Mouse (Mus musculus): Measurements from ENCODE around the gene Arfgap3. TPM values are rescaled to one million over a fixed set of nuclear protein-coding genes. Genes with fewer than 3 reads are reported as not detected.

Gene Arfgap3
- polyA plus RNA-seq, 1 experiment = 139 TPM

DNA sequence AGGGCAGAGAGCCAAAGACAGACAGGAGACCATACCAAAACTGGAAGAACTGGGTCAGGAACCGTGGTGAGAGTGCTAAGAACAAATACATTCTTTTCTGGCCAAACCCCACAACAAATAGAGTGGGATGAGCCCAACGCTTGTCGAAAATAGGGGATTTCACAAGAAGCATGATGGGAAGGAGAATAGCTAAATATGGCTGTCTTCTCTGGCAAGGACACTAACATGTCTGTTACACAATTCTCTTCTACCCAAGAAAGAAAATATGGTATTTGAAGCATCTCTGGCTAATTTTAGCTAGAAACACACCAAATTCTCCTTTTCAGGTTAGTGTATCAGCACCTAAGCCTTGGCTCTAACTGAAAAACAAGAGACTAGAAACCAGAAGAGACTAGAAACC is 10.1 kb upstream of the Arfgap3 start:
- Histone ChIP-seq H3K4me3 (ENCODE audit: control insufficient read depth, low read depth, low read length) (no peak overlapping the region), H3K36me3 (ENCODE audit: control insufficient read depth, insufficient read depth, low read length) (peaks cover 6% of the 10 kb centered on the region), H3K27ac (ENCODE audit: control insufficient read depth, insufficient read depth, low read depth, low read length) (no peak overlapping the region), H3K27me3 (ENCODE audit: control insufficient read depth, insufficient read depth, low read length) (no peaks in the 10 kb centered on the region), H3K4me1 (ENCODE audit: control insufficient read depth, insufficient read depth, low read length) (no peaks in the 10 kb centered on the region)
- TF ChIP-seq CTCF (IDR thresholded peaks at IDR 0.05; ENCODE audit: control insufficient read depth, insufficient read depth, insufficient replicate concordance, low read depth, low read length) = no peak
- TF ChIP-seq POLR2A (IDR thresholded peaks at IDR 0.05; ENCODE audit: control insufficient read depth, low read depth, low read length) = no peak

DNA sequence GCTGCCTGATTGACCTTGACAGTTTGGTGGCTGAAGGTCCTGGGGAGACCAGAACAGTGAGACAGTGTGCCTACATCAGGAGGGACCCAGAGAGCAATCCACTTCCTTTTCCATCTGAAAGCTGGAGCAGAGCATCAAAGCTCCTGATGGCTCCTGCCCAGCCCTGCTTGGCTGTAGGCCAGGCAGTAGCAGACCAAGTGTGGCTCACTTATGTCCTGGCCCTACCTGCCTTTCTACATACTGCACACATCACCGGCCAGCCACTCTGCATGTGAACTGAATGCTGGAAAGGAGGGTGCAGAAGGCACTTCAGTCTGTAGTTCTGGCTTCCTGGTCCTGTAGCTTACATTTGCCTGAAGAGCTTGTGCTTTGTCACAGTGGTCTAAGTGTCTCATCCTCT is 8.4 kb upstream of the Arfgap3 start:
- Histone ChIP-seq H3K36me3 (ENCODE audit: control insufficient read depth, insufficient read depth, low read length) (peaks cover 6% of the 10 kb centered on the region), H3K27me3 (ENCODE audit: control insufficient read depth, insufficient read depth, low read length) (no peaks in the 10 kb centered on the region), H3K4me1 (ENCODE audit: control insufficient read depth, insufficient read depth, low read length) (no peaks in the 10 kb centered on the region), H3K4me3 (ENCODE audit: control insufficient read depth, low read depth, low read length) (no peak overlapping the region), H3K27ac (ENCODE audit: control insufficient read depth, insufficient read depth, low read depth, low read length) (no peak overlapping the region)
- TF ChIP-seq CTCF (IDR thresholded peaks at IDR 0.05; ENCODE audit: control insufficient read depth, insufficient read depth, insufficient replicate concordance, low read depth, low read length) (no peak), POLR2A (IDR thresholded peaks at IDR 0.05; ENCODE audit: control insufficient read depth, low read depth, low read length) (no peak)

GRCm38 (mm10) chr15:83351546-83351945 is 1.5 kb upstream of the Arfgap3 start:
- peaks cover 8% of the 10 kb centered on the region for H3K4me1 ChIP-seq (ENCODE audit: control insufficient read depth, insufficient read depth, low read length)
- no peaks in the 10 kb centered on the region for H3K27me3 ChIP-seq (ENCODE audit: control insufficient read depth, insufficient read depth, low read length)
- no peak for TF ChIP-seq CTCF (IDR thresholded peaks at IDR 0.05; ENCODE audit: control insufficient read depth, insufficient read depth, insufficient replicate concordance, low read depth, low read length)
- no peak for TF ChIP-seq POLR2A (IDR thresholded peaks at IDR 0.05; ENCODE audit: control insufficient read depth, low read depth, low read length)
- no peak overlapping the region for H3K27ac ChIP-seq (ENCODE audit: control insufficient read depth, insufficient read depth, low read depth, low read length)
- no peak overlapping the region for H3K4me3 ChIP-seq (ENCODE audit: control insufficient read depth, low read depth, low read length)
- H3K36me3 ChIP-seq (ENCODE audit: control insufficient read depth, insufficient read depth, low read length) = peaks cover 4% of the 10 kb centered on the region

DNA sequence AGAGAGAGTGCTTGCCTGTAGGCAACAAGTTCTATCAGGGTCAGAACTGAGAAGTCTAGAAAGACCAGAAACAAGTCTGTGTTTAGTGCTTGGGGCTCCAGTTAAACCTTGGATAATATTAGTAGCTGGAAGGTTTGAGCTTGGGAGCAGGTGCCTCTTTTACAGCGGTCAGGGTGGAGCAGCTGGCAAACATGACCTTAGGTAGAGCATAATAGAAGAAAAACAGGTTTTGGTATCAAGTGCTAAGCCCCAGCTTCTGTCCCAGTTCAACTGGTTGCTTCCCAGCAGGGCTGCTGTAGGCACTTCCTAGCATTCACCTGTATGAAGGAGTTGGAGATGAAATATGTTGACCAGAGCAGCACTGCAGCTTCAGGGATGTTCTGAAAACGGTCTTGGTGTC is 812 bp upstream of the Arfgap3 start:
- peaks cover 8% of the 10 kb centered on the region for H3K4me1 ChIP-seq (ENCODE audit: control insufficient read depth, insufficient read depth, low read length)
- H3K27ac ChIP-seq (ENCODE audit: control insufficient read depth, insufficient read depth, low read depth, low read length) = no peak overlapping the region; the same call in 1 of the 2 replicates
- H3K27me3 ChIP-seq (ENCODE audit: control insufficient read depth, insufficient read depth, low read length) = no peaks in the 10 kb centered on the region
- no peak for TF ChIP-seq CTCF (IDR thresholded peaks at IDR 0.05; ENCODE audit: control insufficient read depth, insufficient read depth, insufficient replicate concordance, low read depth, low read length)
- no peak for TF ChIP-seq POLR2A (IDR thresholded peaks at IDR 0.05; ENCODE audit: control insufficient read depth, low read depth, low read length)
- H3K4me3 ChIP-seq (ENCODE audit: control insufficient read depth, low read depth, low read length) = peak overlapping the region; percentile 91
- H3K36me3 ChIP-seq (ENCODE audit: control insufficient read depth, insufficient read depth, low read length) = peaks cover 4% of the 10 kb centered on the region

GRCm38 (mm10) chr15:83349225-83349953 is 658 bp downstream of the Arfgap3 start:
- H3K4me3 ChIP-seq (ENCODE audit: control insufficient read depth, low read depth, low read length) = peak overlapping the region; percentile 91
- peaks cover 11% of the 10 kb centered on the region for H3K4me1 ChIP-seq (ENCODE audit: control insufficient read depth, insufficient read depth, low read length)
- H3K27me3 ChIP-seq (ENCODE audit: control insufficient read depth, insufficient read depth, low read length) = no peaks in the 10 kb centered on the region
- peaks cover 2% of the 10 kb centered on the region for H3K36me3 ChIP-seq (ENCODE audit: control insufficient read depth, insufficient read depth, low read length)
- TF ChIP-seq POLR2A (IDR thresholded peaks at IDR 0.05; ENCODE audit: control insufficient read depth, low read depth, low read length) (no peak), CTCF (IDR thresholded peaks at IDR 0.05; ENCODE audit: control insufficient read depth, insufficient read depth, insufficient replicate concordance, low read depth, low read length) (no peak)
- peak overlapping the region; percentile 86 for H3K27ac ChIP-seq (ENCODE audit: control insufficient read depth, insufficient read depth, low read depth, low read length)

DNA sequence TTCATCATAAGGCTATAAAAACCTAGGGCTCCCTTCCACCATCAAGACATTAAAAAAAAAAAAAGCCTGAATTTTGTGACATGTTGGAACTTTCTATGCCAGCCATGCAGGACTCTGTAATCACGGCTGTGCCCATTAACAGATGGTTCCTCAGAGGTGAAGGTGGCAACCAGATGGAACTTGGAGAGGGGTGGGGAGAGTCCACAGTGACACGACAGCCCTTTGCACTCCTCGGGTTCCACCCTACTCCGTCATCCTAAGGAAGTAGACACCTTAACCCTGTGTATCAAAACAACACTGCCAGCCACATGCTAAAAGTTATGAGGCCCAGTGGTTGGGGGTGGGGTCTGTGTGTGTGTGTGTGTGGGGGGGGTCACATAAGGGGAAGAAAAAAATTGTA is 1.3 kb downstream of the Arfgap3 start:
- TF ChIP-seq CTCF (IDR thresholded peaks at IDR 0.05; ENCODE audit: control insufficient read depth, insufficient read depth, insufficient replicate concordance, low read depth, low read length) = no peak
- no peak for TF ChIP-seq POLR2A (IDR thresholded peaks at IDR 0.05; ENCODE audit: control insufficient read depth, low read depth, low read length)
- Histone ChIP-seq H3K27ac (ENCODE audit: control insufficient read depth, insufficient read depth, low read depth, low read length) (no peak overlapping the region; the same call in 1 of the 2 replicates), H3K36me3 (ENCODE audit: control insufficient read depth, insufficient read depth, low read length) (peaks cover 2% of the 10 kb centered on the region), H3K27me3 (ENCODE audit: control insufficient read depth, insufficient read depth, low read length) (no peaks in the 10 kb centered on the region), H3K4me3 (ENCODE audit: control insufficient read depth, low read depth, low read length) (peak overlapping the region; percentile 91), H3K4me1 (ENCODE audit: control insufficient read depth, insufficient read depth, low read length) (peaks cover 11% of the 10 kb centered on the region)

GRCm38 (mm10) chr15:83345898-83346529 is 4.0 kb downstream of the Arfgap3 start:
- Histone ChIP-seq H3K4me3 (ENCODE audit: control insufficient read depth, low read depth, low read length) (no peak overlapping the region), H3K27ac (ENCODE audit: control insufficient read depth, insufficient read depth, low read depth, low read length) (no peak overlapping the region), H3K4me1 (ENCODE audit: control insufficient read depth, insufficient read depth, low read length) (peaks cover 11% of the 10 kb centered on the region), H3K27me3 (ENCODE audit: control insufficient read depth, insufficient read depth, low read length) (no peaks in the 10 kb centered on the region), H3K36me3 (ENCODE audit: control insufficient read depth, insufficient read depth, low read length) (peaks cover 2% of the 10 kb centered on the region)
- TF ChIP-seq POLR2A (IDR thresholded peaks at IDR 0.05; ENCODE audit: control insufficient read depth, low read depth, low read length) = no peak
- TF ChIP-seq CTCF (IDR thresholded peaks at IDR 0.05; ENCODE audit: control insufficient read depth, insufficient read depth, insufficient replicate concordance, low read depth, low read length) = no peak
